Mouse (Mus musculus) adrenal gland, postnatal 14 days (tissue): ENCODE measurements around the gene 1600015I10Rik. TPM values are rescaled to one million over a fixed set of nuclear protein-coding genes. Genes with fewer than 3 reads are reported as not detected.
A peak's percentile ranks its signal among the peaks of the same experiment; 100 is the strongest.
"Not testable (repeated sequence)": the region's sequence is repeated elsewhere in the genome, so short reads cannot be mapped to it uniquely, and the experiment has no call there.

Experiments used
- DNase-seq: peaks from one replicate; pipeline ENCODE4 v3.0.0; 2021; ENCODE audit warnings: mixed read lengths
- long read RNA-seq, 2 experiments: library from polyadenylated mRNA; stranded (forward); transcript quantifications; one replicate each; pipeline ENCODE4 v2.0.0; 2021
- total RNA-seq: library from RNA; stranded (reverse); gene quantifications from 2 replicates; pipeline ENCODE4 v1.2.3, GENCODE M21; 2021

Gene 1600015I10Rik
- not detected in 2 replicates for total RNA-seq
- long read RNA-seq, experiment 1, result 0 reads
- long read RNA-seq, experiment 2, result 0 reads

DNA sequence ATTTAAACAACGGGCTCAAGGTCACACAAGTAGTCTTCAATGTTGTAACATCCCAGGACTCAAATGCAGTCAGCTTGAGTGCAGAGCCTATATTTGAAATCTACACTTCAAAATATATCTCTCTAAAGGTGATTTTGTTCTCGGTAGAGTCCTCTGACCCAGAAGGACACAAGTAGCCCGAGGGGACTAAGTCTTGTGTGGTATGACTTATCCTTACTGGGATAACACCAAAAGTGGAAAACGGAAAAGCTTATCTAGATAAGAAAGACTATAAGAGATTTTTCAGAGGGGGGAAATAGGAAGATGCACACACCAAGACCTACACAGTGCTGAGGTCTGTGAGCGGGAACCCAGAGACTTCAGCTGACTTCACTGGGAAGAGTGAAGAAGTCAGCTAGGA, at the start of gene 1600015I10Rik:
Gene 1600015I10Rik, plus strand, starts transcription at position 301 of the 400 bp plus-strand sequence.
- no peak for DNase-seq

DNA sequence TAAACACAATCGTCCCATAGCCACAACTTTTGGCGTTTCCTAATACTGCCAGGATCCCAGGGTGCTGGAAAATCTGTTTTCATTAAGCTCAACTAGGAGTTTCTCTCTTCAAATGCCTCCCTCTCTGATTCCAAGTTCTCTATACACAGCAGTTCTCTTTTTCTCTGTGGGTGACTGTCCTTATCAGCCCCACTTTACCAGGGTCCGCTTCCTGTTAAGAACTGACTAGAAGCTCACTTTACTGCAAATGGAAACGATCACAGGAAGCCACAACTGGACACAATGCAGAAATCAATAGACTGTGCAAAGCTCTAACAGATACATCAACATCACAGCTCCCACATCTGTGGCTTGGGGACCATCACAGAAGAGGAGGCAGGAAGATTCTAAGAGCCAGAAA, 35.5 kb upstream of the 1600015I10Rik start:
- DNase-seq, result no peak

DNA sequence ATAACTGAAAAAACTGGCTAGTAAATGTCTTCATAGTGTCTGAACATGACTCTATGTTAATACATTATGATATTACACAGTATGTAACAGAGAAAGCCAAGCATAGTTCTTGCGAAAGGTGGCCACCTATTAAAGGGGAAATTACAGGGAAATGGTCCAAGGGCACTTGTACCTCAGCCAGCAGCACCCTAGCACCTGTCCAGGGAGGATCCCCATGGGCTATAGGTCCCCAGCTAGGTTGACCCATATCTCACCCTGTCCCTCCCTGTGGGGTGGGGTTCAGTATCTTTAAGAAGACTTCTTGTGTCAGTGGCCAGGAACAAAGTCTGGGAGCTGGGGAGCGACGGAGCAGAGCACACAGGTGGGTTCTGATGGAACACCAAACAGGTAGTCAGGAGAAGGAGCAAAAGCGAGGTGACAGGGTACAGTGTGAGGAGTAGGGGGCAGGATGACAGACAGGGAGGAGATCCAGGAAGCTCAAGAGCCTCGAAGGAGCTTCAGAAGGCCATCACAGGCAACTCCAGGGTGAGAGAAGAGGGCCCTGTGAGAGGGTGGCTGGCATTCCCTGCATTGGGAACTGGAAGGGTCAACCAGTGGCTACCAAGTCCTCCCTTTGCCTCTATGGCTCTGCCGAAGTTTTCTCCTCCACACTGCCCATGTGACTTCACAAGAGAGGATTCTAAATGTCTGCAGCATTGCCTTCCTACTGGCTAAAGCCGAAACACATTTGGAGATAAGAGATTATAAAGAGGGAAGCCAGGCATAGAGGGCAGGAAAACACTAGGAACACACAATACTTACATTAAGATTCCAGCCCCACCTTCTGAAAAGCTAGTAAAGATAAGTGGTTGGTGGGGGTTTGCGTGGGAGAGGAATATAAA, 34.5 kb upstream of the 1600015I10Rik start:
- no peak for DNase-seq

DNA sequence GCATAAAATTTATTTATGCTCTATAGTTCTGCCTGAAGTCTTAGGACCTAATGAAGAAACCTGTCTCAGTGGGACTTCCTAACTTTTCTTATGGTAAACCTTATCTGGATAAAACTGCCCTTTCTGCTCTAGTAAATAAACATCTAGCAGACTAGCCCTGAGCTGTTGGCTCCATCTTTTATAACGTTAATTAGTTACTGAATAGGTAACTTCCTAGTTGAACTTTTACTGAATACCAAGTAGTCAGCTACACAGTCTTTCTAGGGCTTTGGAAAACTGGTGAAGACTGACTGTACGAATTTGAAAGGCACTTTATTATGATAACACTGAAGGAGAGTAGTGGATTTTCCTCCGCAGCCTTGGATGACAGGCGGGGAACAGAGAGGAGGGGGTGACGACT, 33.8 kb upstream of the 1600015I10Rik start:
- no peak for DNase-seq

DNA sequence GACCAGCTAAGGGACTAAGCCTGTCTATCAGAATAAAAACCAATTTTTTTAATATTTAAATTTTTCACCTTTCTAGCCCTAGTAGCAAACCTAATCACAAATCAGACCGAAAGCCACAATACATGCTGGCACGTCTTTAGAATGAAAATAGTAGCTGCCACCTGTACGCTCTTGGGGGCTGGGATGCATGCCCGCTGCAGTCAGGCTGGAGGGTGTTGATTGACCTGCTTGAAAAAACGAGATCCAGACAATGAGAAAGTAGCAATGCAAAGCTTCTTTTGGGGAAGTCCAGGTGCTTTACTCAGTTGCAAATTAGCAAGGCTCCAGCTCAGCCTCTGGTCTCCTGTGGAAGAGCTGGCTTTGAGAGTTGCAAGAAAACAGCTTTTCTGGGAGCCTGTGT, 32.7 kb upstream of the 1600015I10Rik start:
- no peak for DNase-seq

DNA sequence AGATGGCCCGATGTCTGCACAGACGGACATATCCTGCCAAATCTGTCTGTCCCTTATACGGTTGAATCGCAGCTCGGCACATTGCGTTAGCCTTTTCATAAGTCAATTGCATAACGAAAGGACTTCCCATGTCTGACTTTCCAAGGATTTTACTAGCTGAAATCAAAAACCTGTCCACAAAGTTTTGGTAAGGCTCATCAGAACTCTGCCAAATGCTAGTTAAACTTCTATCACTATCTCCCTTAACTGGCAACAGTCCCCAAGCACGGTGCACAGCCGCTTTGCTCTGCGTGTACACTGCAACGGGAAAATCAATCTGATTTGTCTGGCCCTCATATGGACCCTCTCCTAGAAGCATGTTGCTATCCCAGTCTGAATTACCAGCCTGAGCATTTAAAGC, 28.4 kb upstream of the 1600015I10Rik start:
- not testable (repeated sequence) for DNase-seq

DNA sequence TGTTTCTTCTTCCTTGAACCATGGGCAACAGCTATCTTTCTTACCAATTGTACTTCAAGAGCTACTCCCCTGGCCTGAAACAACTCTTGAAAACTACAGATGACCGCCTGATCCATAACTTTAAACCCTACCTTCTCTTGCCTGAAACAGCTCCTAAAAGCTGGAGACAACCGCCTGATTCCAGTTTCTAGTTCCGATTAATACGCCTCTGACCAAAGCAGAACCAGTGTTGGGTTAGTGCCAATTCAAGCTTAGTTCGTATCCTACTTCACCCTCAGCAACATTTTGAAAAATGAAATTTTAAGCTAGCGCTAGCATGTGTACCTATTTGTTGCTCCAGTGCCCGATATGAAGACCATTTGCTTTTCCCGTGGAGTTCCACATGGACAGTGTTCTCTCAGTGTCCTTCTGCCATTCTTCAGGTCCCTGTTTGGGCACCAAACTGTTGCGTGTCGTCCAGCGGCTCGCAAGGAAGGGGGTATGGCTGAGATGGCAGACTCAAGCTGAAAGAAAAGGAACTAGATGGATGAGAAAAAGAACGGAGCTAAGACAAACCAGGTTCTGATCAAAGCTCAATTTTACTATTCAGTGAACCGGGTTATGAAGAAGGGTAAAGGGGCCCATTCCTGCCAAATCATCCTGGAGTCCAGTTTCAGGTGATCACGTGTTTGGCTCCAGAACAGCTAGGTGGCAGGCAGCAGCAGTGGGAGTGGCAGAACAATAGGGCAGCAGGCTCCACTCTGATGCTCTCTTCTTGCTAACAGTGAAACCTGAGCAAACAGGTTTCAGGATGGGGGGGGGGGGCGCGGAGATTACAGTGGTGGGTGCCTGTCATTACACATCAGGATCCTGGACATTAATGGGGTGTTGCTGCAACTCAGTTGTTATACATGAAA, 26.9 kb upstream of the 1600015I10Rik start:
- no peak for DNase-seq

DNA sequence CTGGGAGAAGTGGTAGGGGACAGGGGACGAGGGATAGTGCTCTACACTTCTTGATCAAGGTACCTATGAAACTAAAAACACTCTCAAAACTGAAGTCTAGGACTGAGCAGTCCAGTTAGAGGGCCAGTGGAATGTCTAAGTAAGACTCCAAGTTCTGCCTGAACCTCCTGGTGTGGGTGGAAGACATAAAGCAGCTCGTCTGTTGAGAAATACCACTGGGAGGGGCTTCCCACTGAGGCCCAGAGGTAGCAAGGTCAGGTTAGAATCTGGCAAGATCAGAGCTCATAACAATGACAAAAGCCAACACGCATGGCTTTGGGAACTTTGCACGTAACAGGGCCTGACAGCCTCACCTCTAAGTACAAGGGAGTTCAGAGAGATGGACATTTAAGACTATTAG, 26.3 kb upstream of the 1600015I10Rik start:
- no peak for DNase-seq

DNA sequence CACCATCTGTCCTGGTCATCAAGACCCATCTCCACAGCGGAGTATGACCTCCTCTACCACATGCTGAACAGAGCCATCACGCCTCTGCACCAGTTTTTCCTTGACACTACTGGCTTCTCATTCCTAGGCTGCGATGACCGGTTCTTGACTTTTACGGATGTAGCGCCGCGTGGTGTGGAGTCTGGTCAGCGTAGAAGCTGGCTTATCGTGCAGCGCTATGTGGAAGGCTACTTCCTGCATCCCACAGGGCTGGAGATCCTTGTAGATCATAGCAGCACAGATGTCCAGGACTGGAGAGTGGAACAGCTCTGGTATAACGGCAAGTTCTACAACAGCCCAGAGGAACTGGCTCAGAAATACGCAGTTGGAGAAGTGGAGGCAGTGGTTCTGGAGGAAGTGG, 24.1 kb upstream of the 1600015I10Rik start:
- DNase-seq, result no peak

DNA sequence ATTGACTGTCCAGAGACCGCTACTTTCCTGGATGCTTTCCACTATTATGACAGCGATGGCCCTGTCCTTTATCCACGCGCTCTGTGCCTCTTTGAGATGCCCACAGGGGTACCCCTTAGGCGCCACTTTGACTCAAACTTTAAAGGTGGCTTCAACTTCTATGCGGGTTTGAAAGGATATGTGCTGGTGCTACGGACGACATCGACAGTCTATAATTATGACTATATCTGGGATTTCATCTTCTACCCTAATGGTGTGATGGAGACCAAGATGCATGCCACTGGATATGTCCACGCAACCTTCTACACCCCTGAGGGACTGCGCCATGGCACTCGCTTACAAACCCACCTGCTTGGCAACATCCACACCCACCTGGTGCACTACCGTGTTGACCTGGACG, 23.3 kb upstream of the 1600015I10Rik start:
- no peak for DNase-seq

DNA sequence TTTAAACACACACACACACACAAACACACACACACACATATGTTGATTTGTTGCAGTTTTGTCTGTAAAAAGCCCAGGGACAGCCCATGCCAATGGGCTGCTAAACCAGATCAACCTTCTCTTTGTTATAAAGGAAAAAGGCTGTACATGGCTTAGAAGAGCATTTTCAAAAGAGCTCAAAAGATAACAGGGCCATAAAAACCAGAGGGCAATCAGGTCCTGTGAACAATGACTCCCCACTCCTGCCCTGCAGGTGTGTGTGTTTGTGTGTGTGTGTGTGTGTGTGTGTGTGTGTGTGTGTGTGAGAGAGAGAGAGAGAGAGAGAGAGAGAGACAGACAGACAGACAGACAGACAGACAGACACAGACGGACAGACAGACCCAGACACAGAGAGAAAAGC, 20.5 kb upstream of the 1600015I10Rik start:
- no peak for DNase-seq

DNA sequence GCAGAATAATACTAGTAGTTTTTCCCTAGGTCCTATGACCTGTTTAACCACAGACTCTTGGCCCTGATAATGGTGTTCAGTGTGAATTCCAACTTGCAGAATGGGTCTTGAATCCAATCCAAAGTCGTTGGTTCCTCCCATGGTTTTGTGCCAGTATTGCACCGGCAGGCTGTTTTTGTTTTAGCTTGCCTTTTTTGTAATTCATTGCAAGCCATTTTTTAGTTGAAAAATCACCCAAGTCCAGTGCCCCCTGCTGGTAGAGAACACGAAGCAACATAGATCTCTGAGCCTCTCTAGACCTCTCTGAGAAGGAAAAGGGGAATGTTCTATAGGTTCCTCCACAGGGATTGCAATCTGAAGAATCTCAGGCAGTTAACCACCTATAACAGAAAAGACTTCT, 17.7 kb upstream of the 1600015I10Rik start:
- peak; percentile 42 for DNase-seq

DNA sequence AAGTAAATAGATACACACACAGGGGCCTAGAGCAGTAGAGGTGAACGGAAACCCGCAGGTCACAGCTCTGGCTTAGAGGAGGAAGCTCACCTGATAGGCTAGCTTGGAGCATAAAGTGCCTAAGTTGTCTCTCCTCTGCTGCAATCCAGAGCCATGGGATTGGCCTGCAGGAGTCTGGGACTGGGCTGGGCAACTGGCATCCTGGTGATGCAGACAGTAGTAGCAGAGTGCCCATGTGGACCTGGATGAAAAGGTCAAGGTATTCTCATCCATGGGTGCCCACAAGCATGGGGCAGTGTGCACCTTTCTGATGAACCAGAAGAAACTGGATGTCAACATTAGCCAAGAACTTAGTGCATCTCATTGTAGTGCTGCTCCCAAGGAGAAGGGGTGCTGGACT, 16.1 kb upstream of the 1600015I10Rik start:
- no peak for DNase-seq

DNA sequence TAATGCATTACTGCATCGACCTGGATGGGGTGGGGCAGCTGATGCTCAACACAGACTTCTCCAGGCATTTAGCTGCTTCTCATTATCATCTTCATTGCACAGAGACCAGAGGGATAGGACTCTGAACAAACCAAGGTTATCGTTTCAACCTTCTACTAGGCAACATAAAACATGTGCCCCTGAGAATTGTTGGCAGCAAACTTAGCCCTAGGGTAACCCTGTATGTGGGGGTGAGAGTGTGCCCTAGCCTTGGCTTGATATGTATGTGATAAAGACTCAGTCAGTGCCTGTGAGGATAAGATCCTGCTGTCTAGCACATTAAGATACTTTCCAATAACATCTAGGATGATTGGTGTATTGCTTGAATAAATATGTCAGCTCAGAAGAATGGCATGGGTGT, 19.9 kb downstream of the 1600015I10Rik start:
- peak; percentile 25 for DNase-seq

DNA sequence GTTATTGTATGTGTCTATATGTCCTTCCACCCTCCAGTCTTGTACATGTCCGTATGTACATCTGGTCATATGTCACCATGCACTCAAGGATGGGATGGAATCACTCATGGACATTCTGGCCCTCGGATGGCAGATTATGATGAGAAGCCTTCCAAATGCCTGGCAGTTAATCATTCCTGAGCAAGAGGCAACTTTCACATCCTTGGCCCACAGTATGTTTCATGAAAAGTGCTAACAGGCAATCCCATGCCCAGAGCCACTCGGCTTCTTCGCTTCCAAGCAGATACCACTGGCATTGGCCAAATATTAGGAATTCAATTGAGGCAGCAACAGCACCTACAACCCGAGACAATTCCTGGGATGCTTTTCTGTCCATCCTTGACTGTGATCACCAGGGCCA, 21.0 kb downstream of the 1600015I10Rik start:
- DNase-seq, result no peak

DNA sequence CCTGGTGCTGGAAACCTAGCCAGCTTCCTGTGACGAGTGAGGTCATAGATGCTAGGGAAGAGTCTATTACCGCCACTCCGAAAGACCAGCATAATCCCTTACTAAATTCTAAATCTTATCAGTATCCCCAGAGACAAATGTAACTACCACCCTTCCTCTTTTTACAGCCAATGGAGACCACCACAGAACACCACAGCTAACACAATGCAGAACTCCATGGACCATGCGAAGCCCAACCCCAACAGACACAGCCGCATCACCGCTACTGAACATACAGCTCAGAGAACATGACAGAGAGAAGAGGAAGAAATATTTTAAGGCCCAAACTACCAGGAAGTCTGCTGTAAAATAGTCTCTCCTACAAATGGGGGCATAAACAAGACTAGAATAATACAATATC, 21.9 kb downstream of the 1600015I10Rik start:
- DNase-seq, result no peak

DNA sequence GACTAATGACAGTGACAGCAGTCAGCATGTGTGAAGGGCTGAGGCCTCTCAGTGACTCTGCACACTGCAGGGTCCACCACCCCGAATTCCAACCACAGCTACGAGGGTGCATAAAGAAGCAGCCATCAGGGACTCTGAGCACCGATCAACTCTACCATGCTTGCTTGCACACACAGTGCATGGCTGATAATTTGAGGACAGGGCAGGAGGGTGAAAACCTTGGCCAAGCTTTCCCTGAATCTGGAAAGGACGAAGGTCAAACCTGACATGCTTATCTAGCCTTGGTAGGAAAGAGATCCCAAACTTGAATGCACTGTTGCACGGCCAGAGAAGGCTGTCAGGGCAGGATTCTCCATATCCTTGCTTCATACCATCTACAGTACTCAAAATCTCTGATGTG, 23.5 kb downstream of the 1600015I10Rik start:
- DNase-seq, result peak; percentile 20

DNA sequence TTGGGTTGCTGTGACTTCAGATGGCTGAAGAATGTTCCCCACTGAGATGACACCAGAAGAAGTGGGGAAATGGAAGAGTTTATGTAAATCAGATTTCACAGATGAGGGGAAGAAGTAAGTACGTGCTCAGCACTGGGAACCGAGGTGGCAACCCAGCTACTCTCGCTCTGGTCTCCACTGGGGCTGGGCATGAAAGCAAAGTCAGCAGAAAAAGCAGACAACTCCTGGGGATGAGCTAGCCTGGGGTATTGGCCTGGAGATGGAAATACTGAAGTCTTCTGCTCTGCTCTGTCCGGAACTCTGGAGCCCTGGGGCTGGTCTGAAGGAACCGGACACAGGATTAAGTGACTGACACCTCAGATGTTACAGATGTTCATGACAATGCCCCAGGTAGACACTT, 24.5 kb downstream of the 1600015I10Rik start:
- DNase-seq, result no peak

DNA sequence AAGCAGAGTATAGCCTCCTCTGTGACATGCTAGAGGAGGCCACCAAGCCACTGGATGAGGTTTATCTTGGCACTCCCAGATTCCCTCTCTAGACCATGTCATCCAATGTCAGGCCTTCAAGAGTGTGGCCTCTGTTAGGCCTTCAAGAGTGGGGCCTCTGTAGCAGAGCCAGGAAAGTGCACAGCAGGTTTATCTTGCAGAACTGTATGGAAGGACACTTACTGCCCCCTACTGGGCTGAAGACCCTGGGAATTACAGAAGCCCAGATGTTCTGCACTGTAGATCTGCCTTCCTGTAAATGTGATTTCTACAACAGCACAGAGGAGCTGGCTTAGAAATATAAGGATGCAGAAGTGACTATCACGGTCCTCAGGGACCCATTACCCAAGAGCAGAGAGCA, 25.3 kb downstream of the 1600015I10Rik start:
- peak; percentile 79 for DNase-seq

DNA sequence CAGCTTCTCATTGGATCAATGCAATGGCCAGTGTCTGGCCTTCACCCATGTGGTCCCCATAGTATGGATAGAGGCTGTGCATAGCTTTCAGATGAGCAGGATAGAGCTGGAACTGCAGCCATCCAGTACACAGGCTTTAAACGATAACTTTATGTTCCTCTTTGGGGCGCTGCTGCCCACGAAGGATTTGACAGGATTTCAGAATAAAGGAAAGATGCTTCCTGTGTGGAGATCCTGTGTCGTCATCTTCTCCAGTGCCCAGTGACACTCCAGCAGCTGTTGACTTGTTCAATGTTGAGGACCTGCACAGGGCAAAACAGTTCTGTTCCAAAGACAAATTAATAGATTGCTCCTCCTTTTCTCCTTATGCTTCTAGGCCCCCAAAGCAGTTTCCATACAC, 27.1 kb downstream of the 1600015I10Rik start:
- DNase-seq, result no peak

DNA sequence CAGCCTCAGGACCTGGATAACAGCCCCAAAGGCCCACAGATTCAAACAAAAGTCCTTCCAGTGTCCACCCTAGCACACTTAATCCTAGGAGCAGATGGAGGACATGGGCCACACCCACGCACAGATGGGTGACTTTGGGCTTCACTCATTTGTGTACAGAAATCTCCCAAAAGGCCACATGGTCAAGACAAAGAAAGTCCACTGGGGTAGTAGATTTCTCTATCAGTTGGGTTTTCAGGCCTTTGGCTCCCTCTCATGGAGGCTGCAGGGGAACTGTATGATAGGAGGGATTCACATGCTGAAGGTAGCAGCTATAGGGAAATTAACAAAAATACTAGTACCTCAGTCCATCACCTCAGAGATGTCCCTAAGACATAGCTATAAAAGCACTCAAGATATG, 28.4 kb downstream of the 1600015I10Rik start:
- peak; percentile 53 for DNase-seq

DNA sequence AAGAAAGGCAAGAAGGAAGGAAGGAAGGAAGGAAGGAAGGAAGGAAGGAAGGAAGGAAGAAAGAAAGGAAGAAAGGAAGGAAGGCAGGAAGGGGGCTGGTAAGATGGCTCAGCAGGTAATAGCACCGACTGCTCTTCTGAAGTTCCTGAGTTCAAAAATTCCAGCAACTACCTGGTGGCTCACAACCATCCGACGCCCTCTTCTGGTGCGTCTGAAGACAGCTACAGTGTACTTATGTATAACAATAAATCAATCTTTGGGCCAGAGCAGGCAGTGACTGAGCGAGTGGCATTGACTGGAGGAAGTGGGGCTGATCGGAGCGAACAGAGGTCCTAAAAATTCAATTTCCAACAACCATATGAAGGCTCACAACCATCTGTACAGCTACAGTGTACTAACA, 29.5 kb downstream of the 1600015I10Rik start:
- peak; percentile 14 for DNase-seq

DNA sequence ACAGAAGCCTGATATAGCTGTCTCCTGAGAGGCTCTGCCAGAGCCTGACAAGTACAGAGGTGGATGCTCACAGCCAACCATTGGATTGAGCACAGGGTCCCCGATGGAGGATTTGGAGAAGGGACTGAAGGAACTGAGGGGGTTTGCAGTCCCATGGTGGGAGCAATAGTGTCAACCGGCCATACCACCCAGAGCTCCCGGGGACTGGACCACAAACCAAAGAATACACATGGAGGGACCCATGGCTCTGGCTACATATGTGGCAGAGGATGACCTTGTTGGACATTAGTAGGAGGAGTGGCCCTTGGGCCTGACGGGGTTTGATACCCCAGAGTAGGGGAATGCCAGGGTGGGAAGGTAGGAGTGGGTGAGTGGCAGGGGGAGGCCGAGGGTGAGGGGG, 37.0 kb downstream of the 1600015I10Rik start:
- not testable (repeated sequence) for DNase-seq
